Mouse (Mus musculus) layer of hippocampus, postnatal 36 days (tissue): ENCODE results near the gene Stx1b. TPM values are rescaled to one million over a fixed set of nuclear protein-coding genes. Genes with fewer than 3 reads are reported as not detected.
A peak's percentile ranks its signal among the peaks of the same experiment; 100 is the strongest.

Experiments used
- DNase-seq, 2 experiments: peaks; one replicate each; pipeline ENCODE4 v3.0.0; 2022
- total RNA-seq, 2 experiments: library from RNA; stranded (reverse); gene quantifications; 2 replicates each; pipeline ENCODE4 v1.2.3; 2021

Gene Stx1b
- total RNA-seq, 2 experiments from 2014 or later: 342 to 346 TPM

DNA sequence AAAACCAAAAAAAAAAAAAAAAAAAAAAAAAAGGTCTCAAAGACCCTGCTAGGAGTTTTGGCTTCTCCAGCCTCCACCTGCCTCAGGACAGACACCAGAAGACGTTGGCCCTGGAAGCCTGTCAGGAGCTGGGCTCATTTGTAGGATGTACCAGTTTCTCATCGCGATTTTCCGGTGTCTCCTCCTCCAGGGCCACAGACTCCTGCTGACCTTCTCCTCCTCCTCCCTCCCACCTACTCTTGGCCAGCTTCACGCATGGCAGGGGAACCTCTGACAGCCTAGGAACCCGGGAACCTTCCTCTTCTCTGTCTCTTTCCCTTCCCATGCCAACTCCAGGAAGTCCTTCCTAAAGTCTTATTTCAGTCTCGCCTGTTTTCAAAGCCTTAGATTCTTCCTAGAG lies 7.3 kb downstream of the Stx1b start:
- DNase-seq: no peak

DNA sequence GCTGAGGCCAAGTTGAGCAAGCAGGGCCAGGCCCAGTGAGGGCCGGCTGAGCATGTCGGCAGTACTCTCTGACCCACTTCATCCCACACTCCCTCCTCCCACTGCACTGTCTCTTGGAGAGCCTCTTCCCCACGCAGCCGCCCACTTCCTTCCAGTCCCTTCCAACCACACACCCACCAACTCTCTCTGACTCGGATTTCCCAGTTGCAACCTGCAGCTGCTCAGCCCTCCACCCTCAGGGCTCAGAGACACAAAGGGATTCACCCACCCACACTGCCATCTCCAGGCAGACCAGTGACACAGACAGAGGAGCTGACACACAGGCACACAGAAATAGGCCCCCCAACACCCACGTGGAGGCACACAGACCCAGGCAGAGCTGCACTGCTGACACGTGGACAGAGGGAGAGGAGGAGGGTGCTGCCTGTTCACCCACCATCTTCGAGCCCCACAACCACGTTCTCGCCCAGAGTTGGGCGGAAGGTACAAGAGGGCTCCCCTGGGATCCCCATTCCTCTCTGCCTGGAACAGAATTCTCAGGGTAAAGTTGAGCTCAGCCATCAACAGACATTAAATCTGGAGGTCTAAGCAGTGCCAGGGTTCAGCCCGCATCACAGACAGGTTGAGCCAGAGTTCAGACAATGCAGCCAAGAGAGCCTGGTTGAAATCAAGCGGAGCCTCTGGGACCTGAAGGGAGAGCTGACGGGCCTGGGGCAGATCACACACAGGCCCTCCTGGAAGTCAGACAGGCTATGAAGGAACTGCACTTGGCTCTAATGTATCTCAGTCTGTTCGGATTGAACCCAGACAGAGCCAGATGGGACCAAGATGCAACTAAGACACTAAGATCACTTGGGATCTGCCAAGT lies 8.2 kb downstream of the Stx1b start:
- DNase-seq: peak; percentile 68 to 71

DNA sequence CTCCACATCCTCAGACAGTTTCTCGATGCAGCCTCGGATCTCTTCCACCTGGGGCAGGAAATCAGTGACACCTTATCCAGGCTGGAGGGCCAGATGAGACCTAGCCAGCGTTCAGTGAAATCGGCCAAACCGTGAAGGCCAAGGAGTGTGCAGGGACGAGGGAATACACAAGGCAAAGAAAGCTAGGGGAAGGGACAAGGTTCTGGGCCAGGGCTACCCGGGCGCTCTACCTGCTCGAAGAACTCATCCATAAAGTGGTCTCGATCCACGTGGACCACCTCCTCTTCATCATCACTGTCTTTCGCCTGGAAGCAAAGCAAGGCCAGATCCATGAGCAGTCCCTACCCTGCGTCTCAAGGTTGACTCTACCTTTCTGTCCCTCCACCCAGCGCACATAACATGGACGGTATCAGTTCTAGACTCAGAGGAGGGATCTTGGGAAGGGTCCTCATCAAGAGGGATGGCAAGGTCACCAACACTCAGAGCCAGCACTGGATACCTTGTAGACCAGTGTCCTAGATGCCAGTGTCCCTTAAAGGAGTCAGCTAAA lies 9.2 kb downstream of the Stx1b start:
- no peak for DNase-seq

GRCm38 (mm10) chr7:127814241-127814921 lies 10.0 kb downstream of the Stx1b start:
- DNase-seq: peak; percentile 73 to 77

- no peak for DNase-seq
Observed at GRCm38 (mm10) chr7:127813821-127814220, 10.5 kb downstream of the Stx1b start.

GRCm38 (mm10) chr7:127812292-127812691 lies 12.1 kb downstream of the Stx1b start:
- no peak for DNase-seq

DNA sequence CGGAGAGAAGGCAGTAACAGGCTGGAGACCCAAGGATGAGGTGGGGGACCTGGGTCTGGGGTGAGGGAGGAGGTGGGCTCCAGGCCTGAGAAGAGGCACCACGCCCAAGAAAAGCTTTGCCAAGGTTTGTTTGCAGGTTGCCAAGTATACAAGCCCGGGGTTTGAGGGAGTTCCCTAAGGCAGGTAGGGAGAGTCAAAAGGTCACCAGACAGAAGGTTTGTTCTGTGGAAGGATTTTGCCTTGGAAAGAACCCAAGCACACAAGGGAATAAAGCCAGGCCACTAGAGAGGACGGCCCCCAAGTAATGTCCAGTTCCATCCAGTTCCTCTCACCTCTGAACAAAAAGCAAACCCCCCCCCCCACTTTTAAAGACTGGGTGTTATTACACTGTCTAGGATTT lies 13.1 kb downstream of the Stx1b start:
- no peak for DNase-seq

GRCm38 (mm10) chr7:127810650-127811049 lies 13.7 kb downstream of the Stx1b start:
- no peak for DNase-seq

DNA sequence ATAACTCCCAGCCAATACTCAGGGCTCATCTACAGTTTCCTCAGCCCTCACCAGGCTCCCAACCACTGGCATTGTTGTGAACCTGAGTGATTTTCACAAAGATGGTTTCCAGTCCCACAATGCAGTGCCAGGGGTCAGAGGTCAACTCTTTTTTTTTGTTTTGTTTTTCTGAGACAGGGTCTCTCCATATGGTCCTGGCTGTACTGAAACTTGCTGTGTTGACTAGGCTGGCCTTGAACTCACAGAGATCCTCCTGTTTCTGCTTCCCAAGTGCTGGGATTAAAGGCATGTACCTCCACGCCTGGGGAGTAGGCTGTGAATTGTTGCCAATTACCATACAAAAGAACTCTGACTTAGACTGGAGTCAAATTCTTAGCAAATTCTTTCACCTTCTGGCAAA lies 14.5 kb downstream of the Stx1b start:
- DNase-seq: no peak

DNA sequence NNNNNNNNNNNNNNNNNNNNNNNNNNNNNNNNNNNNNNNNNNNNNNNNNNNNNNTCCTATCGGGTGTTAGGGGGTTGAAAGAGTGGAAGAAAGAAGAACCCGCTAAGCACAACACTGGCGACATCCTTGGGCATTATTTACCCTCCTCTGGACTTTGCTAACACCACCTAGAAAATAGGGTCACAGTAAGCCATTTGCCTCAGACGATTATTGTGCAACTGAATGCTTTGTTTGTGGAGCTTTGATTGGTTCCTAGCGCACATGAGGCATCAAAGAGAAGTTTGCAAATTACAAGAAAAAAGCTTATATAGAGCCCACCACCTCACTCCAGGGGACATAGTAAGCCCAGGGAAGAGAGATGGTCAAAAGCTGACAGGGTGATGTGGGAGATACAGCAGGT lies 15.5 kb downstream of the Stx1b start:
- DNase-seq: no peak

GRCm38 (mm10) chr7:127802313-127802712 lies 22.0 kb downstream of the Stx1b start:
- no peak for DNase-seq

- no peak for DNase-seq
Observed at GRCm38 (mm10) chr7:127801010-127801621, 23.2 kb downstream of the Stx1b start.

DNA sequence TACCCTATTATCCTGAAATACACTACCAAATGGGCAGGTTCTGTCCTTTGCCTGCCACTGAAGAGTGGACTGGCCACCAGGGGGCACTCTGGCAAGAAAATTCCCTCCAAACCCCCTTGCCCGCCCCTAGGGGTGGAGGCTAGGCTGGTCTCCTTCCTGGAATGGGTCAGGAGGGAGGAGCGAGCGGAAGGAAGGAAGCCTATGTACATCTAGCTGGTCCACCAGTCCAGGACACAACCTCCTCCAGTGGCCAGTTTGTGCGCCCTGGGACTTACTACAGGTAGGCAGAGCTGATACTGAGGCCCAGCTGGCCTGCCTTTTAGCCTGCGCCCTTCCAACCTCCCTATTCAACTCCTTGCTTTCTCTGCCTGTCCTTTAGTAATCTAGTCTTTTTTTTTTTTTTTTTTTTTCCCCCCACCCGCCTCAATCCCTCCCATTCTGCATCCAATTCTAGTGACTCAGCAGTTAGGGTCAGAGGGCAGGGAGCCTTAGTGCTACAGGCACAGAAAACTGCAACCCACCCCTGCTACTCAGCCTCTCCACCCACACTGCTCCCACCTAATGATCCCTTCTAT lies 23.8 kb downstream of the Stx1b start, which contains the start of gene Hsd3b7:
Gene Hsd3b7, plus strand, starts transcription at position 170 of the 575 bp plus-strand sequence.
- DNase-seq: peak; percentile 87

- DNase-seq: no peak
Observed at GRCm38 (mm10) chr7:127799738-127800137, 24.6 kb downstream of the Stx1b start.

- DNase-seq: no peak
Observed at GRCm38 (mm10) chr7:127799211-127799610, 25.1 kb downstream of the Stx1b start.

- no peak for DNase-seq
Observed at GRCm38 (mm10) chr7:127798591-127798990, 25.8 kb downstream of the Stx1b start.

DNA sequence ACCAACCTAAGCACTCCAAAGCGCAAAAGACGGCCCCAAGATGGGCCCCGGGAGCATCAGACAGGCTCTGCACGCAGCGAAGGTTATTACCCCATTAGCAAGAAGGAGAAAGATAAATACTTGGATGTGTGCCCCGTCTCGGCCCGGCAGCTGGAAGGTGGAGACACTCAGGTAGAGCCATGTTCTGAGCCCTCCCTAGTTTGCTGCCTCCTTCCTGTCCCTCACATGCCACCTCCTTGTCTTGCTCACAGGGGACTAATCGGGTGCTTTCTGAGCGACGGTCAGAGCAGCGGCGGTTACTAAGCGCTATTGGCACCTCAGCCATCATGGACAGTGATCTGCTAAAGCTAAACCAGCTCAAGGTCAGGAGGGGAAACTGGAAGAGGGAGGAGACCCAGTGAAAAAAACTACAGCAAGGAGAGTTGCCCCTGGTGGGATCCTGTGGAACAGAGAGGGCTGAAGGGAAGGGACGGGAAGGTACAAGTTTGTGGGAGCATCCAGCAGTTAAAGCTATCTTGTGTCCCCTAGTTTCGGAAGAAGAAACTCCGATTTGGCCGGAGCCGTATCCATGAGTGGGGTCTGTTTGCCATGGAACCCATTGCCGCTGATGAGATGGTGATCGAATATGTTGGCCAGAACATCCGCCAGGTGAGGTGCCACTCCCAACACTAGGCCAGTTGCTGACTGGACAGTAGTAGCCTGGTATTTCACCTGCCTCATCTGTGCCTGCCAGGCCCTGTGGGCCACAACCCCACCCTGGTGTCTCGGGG lies 27.1 kb downstream of the Stx1b start:
- DNase-seq: no peak

- no peak for DNase-seq
Observed at GRCm38 (mm10) chr7:127785308-127785707, 39.0 kb downstream of the Stx1b start, which contains the start of gene Gm49388. Gm49388 (plus strand) TSS chr7:127785608.

DNA sequence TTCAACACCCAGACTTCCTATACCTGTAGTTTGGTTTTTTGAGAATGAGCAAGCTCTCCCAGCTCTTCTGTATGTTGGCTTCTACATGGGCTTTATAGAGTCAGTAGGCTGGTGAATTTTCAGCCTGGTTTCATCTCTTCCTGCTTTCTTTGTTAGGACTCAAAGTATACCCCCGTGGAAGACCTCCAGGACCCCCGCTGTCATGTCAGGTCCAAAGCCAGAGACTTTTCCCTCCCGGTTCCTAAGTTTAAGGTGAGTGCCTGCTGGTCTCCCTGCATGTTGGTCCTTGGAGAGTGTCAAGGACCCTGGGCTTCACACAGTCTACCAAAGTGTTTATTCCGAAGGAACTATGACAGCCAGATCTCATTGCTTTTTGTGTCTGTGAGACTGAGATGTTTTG lies 46.0 kb downstream of the Stx1b start:
- no peak for DNase-seq

DNA sequence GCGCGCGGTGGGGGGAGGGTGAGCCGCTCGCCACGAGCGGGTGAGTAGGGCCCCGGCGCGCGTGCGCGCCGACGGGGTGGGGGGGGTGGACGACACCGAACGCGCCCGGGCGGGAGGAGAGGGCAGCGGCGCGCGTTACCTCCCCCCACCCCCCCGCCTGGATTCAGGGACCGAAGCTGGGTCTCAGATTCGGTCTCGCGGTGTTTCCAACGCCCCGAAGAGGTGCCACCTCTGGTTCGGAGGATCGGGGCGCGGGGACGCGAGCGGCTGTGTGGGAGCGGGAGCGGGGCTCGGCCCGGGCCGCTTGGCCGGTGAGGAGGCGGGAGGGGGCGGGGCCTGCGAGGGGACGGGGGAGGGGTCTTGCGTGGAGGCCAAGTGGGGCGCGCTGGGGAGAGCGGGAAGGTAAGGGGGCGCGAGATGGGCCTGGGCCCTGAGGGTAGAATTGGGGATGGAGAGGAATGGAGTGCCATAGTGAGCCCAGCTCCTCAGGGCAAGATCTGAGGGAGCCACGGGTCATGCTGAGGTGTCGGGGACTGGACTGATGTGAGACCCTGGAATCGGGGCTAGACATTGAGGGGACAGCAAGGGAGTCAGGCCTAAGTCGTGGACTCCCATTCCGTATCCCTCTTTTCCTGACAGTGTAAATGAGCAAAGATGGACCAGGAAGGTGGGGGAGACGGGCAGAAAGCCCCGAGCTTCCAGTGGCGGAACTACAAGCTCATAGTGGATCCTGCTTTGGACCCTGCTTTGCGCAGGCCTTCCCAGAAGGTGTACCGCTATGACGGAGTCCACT lies 46.7 kb downstream of the Stx1b start:
- peak in 1 of 2 experiments; percentile 51 for DNase-seq
